Mouse (Mus musculus) hindbrain, embryonic 11.5 days (tissue): ENCODE measurements around the gene Zfp358. TPM values are rescaled to one million over a fixed set of nuclear protein-coding genes. Genes with fewer than 3 reads are reported as not detected.

ENCODE experiments used
- ATAC-seq: fragments of 200-750 bp; cut with Nextera tagmentation; 2 replicates; pipeline ENCODE4 v1.8.0; 2017; ENCODE audit warnings: mild to moderate bottlenecking, moderate TSS enrichment, moderate library complexity; ENCODE audit not compliant: low FRiP score
- DNase-seq: peaks from one replicate; pipeline ENCODE4 v3.0.0-alpha.2; 2015; ENCODE audit warnings: low spot score
- H3K27ac ChIP-seq: fragments of 300-500 bp; sonication (generic); 2 replicates; pipeline ENCODE4 v1.5.1; 2014; ENCODE audit warnings: mild to moderate bottlenecking, low read depth, low read length
- H3K27me3 ChIP-seq: fragments of 300-500 bp; sonication (generic); 2 replicates; pipeline ENCODE4 v1.6.1; 2014; ENCODE audit warnings: mild to moderate bottlenecking, low read length, moderate library complexity, mixed read lengths; ENCODE audit not compliant: control insufficient read depth, insufficient read depth
- H3K36me3 ChIP-seq: fragments of 300-500 bp; sonication (generic); 2 replicates; pipeline ENCODE4 v1.6.1; 2014; ENCODE audit warnings: mild to moderate bottlenecking, low read length, moderate library complexity, mixed read lengths; ENCODE audit not compliant: control insufficient read depth, insufficient read depth
- H3K4me1 ChIP-seq: fragments of 300-500 bp; sonication (generic); replicated peaks from 2 replicates; pipeline ENCODE4 v1.6.1; 2014; ENCODE audit warnings: low read length, mixed read lengths; ENCODE audit not compliant: control insufficient read depth, insufficient read depth
- H3K4me2 ChIP-seq: fragments of 300-500 bp; sonication (generic); replicated peaks from 2 replicates; pipeline ENCODE4 v1.6.1; 2014; ENCODE audit warnings: mild to moderate bottlenecking, low read depth, low read length
- H3K4me3 ChIP-seq: fragments of 300-500 bp; sonication (generic); 2 replicates; pipeline ENCODE4 v1.5.1; 2014; ENCODE audit warnings: low read depth, low read length
- H3K9ac ChIP-seq: fragments of 300-500 bp; sonication (generic); 2 replicates; pipeline ENCODE4 v1.6.1; 2014; ENCODE audit warnings: low read depth, low read length
- H3K9me3 ChIP-seq: fragments of 300-500 bp; sonication (generic); 2 replicates; pipeline ENCODE4 v1.6.1; 2016; ENCODE audit warnings: low read length; ENCODE audit not compliant: control insufficient read depth
- WGBS: fragments of 180-500 bp; shearing (Covaris S2); extraction: QIAGEN DNeasy Blood & Tissue Kit; methylation state at CpG from one replicate; pipeline ENCODE4 v1.1.7; 2014; 5-methylcytosine and 5-hydroxymethylcytosine counted together
- polyA plus RNA-seq: library from polyadenylated mRNA; unstranded; fragments of >200 nt; fragmentation: Nextera tagmentation; extraction: Ambion mirVana; gene quantifications from 2 replicates; pipeline ENCODE4 v1.2.1, GENCODE M21; 2014

The Zfp358 gene
- polyA plus RNA-seq, 1 experiment from 2014 or later: 39.3 TPM

GRCm38 (mm10) chr8:3468838-3469237, 24.1 kb upstream of the Zfp358 start:
- Histone ChIP-seq H3K36me3 (no peaks in the 10 kb centered on the region), H3K4me1 (no peaks in the 10 kb centered on the region), H3K4me3 (no peak overlapping the region), H3K9ac (no peak overlapping the region), H3K27ac (no peak overlapping the region), H3K27me3 (no peaks in the 10 kb centered on the region), H3K4me2 (no peak overlapping the region), H3K9me3 (no peaks in the 10 kb centered on the region)
- DNase-seq (no peak), ATAC-seq (no peak)
- 96% methylated on average over 1 of the region's 1 CpGs for WGBS

- no peak within 1 kb of the TSS for H3K4me3 ChIP-seq
- H3K9ac ChIP-seq: no peak within 1 kb of the TSS
- no peak for ATAC-seq
- no peak within 1 kb of the TSS for H3K4me2 ChIP-seq
- 0 out of 2 replicates have a peak, but pooled peaks cover 1% of the 10 kb centered on the region for H3K27me3 ChIP-seq
- H3K27ac ChIP-seq: no peak within 1 kb of the TSS
- no peaks in the 10 kb centered on the region for H3K4me1 ChIP-seq
- H3K36me3 ChIP-seq: no peaks in the 10 kb centered on the region
- no peak for DNase-seq
- H3K9me3 ChIP-seq: no peaks in the 10 kb centered on the region
These were observed 22.4 kb upstream of the Zfp358 start, which contains the start of gene Tex45 for GRCm38 (mm10) chr8:3470562-3470961. Tex45 (plus strand) TSS chr8:3470862.

- DNase-seq: peak; percentile 34
- H3K9ac ChIP-seq: no peak overlapping the region
- peak overlapping the region; percentile 34 for H3K4me2 ChIP-seq
- no peaks in the 10 kb centered on the region for H3K9me3 ChIP-seq
- ATAC-seq: peak; percentile 40; the same call in 1 of the 2 replicates
- H3K27ac ChIP-seq: no peak overlapping the region
- WGBS: 33% methylated on average over 37 of the region's 37 CpGs
- H3K36me3 ChIP-seq: no peaks in the 10 kb centered on the region
- H3K4me1 ChIP-seq: 0 out of 2 replicates have a peak, but pooled peaks cover 2% of the 10 kb centered on the region
- peak overlapping the region; percentile 23; the same call in 1 of the 2 replicates for H3K4me3 ChIP-seq
- H3K27me3 ChIP-seq: 0 out of 2 replicates have a peak, but pooled peaks cover 2% of the 10 kb centered on the region
These were observed 17.1 kb upstream of the Zfp358 start for GRCm38 (mm10) chr8:3475715-3476429.

- no peak overlapping the region for H3K4me3 ChIP-seq
- no peak overlapping the region for H3K4me2 ChIP-seq
- H3K4me1 ChIP-seq: 0 out of 2 replicates have a peak, but pooled peaks cover 2% of the 10 kb centered on the region
- DNase-seq (no peak), ATAC-seq (no peak)
- WGBS: 80% methylated on average over 4 of the region's 4 CpGs
- H3K9me3 ChIP-seq: no peaks in the 10 kb centered on the region
- H3K27ac ChIP-seq: no peak overlapping the region
- no peak overlapping the region for H3K9ac ChIP-seq
- H3K27me3 ChIP-seq: 0 out of 2 replicates have a peak, but pooled peaks cover 2% of the 10 kb centered on the region
- no peaks in the 10 kb centered on the region for H3K36me3 ChIP-seq
These were observed 12.6 kb upstream of the Zfp358 start for GRCm38 (mm10) chr8:3480221-3480785.

GRCm38 (mm10) chr8:3481605-3482004, 11.3 kb upstream of the Zfp358 start:
- Histone ChIP-seq H3K4me2 (no peak overlapping the region), H3K27ac (no peak overlapping the region), H3K9me3 (no peaks in the 10 kb centered on the region), H3K27me3 (no peaks in the 10 kb centered on the region), H3K4me1 (no peaks in the 10 kb centered on the region), H3K36me3 (no peaks in the 10 kb centered on the region), H3K9ac (no peak overlapping the region), H3K4me3 (no peak overlapping the region)
- 67% methylated on average over 5 of the region's 5 CpGs for WGBS
- DNase-seq: no peak
- no peak for ATAC-seq

- ATAC-seq (no peak), DNase-seq (no peak)
- no peak overlapping the region for H3K4me3 ChIP-seq
- H3K4me1 ChIP-seq: no peaks in the 10 kb centered on the region
- no peak overlapping the region for H3K9ac ChIP-seq
- no peak overlapping the region for H3K4me2 ChIP-seq
- 85% methylated on average over 22 of the region's 22 CpGs for WGBS
- H3K27ac ChIP-seq: no peak overlapping the region
- no peaks in the 10 kb centered on the region for H3K27me3 ChIP-seq
- no peaks in the 10 kb centered on the region for H3K9me3 ChIP-seq
- H3K36me3 ChIP-seq: no peaks in the 10 kb centered on the region
These were observed 10.6 kb upstream of the Zfp358 start for GRCm38 (mm10) chr8:3482240-3482740.

GRCm38 (mm10) chr8:3483546-3483945, 9.4 kb upstream of the Zfp358 start:
- ATAC-seq (no peak), DNase-seq (no peak)
- Histone ChIP-seq H3K4me2 (no peak overlapping the region), H3K36me3 (no peaks in the 10 kb centered on the region), H3K4me3 (no peak overlapping the region), H3K9me3 (no peaks in the 10 kb centered on the region), H3K4me1 (no peaks in the 10 kb centered on the region), H3K27me3 (no peaks in the 10 kb centered on the region), H3K27ac (no peak overlapping the region), H3K9ac (no peak overlapping the region)
- 91% methylated on average over 7 of the region's 7 CpGs for whole genome bisulfite sequencing

GRCm38 (mm10) chr8:3485192-3485591, 7.7 kb upstream of the Zfp358 start:
- H3K27ac ChIP-seq: no peak overlapping the region
- WGBS: 20% methylated on average over 5 of the region's 5 CpGs
- H3K4me1 ChIP-seq: no peaks in the 10 kb centered on the region
- no peak overlapping the region for H3K4me2 ChIP-seq
- no peaks in the 10 kb centered on the region for H3K36me3 ChIP-seq
- ATAC-seq (no peak), DNase-seq (no peak)
- H3K9me3 ChIP-seq: no peaks in the 10 kb centered on the region
- no peak overlapping the region for H3K9ac ChIP-seq
- H3K27me3 ChIP-seq: no peaks in the 10 kb centered on the region
- no peak overlapping the region for H3K4me3 ChIP-seq

- DNase-seq (no peak), ATAC-seq (no peak)
These were observed 889 bp downstream of the Zfp358 start for GRCm38 (mm10) chr8:3493845-3494208.

More at GRCm38 (mm10) chr8:3493845-3494208, 889 bp downstream of the Zfp358 start:
- no peaks in the 10 kb centered on the region for H3K27me3 ChIP-seq
- H3K4me2 ChIP-seq: peak overlapping the region; percentile 68
- peak overlapping the region; percentile 98 for H3K9ac ChIP-seq
- H3K36me3 ChIP-seq: peaks cover 21% of the 10 kb centered on the region
- no peaks in the 10 kb centered on the region for H3K4me1 ChIP-seq
- H3K27ac ChIP-seq: peak overlapping the region; percentile 81
- WGBS: 55% methylated on average over 6 of the region's 6 CpGs
- peaks cover 2% of the 10 kb centered on the region; the same call in 1 of the 2 replicates for H3K9me3 ChIP-seq
- H3K4me3 ChIP-seq: peak overlapping the region; percentile 91
